Mouse (Mus musculus): ENCODE data around the gene Gm20388.
A peak's percentile ranks its signal among the peaks of the same experiment; 100 is the strongest.

The Gm20388 gene

GRCm38 (mm10) chr8:120520707-120521590 lies 610.3 kb downstream of the Gm20388 start:
- no peak for DNase-seq

DNA sequence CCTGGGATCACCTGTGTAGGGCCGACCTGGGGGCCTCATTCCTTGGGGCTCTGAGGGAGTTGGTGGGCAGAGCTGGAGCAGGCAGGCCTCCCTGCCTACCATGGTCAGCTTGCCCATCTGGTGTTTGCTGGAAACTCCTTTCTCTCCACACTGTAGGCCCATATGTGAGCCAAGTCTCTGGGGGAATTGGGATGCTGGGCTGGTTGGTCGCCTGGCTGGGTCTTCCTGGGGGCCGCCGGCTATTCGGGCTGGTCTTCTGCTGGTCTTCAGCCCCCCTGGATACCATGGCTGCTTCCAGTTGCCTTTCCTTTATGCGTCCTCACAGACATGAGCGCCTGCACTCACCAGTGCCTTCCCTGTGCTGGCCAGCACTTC lies 610.9 kb downstream of the Gm20388 start:
- no peak for DNase-seq

GRCm38 (mm10) chr8:120523641-120524040 lies 613.0 kb downstream of the Gm20388 start:
- no peak for DNase-seq

DNA sequence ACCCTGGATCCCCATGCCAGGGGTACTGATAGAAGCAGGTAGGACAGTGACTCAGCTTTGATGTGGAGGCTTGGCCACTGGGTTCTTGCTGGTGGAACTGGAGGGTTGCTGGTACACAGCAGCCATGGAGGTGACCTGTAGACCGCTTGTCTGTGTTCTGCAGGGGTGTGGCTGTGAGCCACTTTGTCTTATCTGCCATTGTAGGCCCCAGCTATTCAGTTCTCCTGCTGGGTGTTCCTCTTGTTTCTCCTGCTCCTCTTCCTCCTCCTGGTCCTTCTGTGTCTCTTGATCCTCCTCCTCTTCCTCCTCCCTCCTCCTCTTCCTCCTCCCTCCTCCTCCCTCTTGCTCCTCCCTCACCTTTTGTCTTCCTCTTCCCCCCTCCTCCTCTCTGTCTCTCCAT lies 614.5 kb downstream of the Gm20388 start:
- no peak for DNase-seq

DNA sequence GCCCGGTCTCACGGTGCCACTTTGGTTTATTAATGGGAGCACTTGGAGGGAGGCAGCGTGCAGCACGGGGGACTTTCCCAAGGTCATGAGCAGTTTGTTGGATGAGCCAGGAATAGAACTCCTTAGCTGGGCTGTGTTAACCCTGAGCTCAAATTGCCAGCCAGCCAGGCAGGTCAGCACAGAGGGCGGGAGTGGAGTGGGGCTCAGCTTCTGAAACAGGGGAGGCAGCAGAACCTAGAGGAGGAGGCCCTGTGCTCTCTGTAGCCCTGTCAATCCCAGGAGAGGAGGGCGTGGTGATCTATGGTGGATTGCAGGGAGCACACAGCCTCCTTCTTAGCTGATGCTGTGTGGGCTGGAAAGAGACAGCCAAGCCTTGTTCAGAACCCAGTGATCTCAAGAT lies 615.2 kb downstream of the Gm20388 start:
- no peak for DNase-seq

GRCm38 (mm10) chr8:120526577-120526976 lies 615.9 kb downstream of the Gm20388 start:
- no peak for DNase-seq

DNA sequence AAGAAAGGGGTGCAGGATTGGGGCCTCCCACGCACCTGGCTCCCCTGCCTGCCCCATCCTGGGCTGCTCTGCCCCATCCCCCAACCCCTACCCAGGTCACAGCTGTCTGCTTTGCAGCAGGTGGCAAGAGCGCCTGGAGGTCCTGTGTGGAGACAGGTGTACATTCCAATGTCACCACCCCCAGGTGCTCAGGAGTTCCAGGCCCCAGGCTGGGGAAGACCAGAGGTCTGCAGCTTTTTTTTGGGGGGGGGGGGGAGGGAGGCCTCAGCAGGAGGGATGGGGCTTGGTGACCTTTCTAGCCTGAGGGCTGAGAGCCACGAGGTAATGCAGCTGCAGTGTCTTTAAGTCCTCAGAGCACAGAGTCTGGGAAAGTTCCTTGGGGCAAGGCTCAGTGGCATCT lies 617.7 kb downstream of the Gm20388 start:
- no peak for DNase-seq

DNA sequence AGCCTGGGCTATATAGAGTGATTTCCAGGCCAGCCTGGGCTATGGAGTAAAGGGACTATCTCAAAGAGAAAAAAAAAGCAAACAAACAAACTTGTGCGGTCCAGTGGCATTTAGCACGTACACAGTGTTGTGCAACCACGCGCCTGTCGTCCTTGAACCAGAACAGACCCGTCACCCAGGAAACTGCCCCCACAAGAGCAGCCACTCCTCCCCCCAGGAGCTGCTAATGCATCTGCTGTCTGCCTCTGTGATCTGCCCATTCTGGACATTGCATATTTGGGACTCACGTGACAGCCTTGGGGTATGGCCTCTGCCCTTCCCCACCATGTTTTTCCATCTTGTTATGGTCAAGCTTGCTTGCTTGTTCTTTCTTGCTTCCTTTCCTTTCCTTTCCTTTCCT lies 618.6 kb downstream of the Gm20388 start:
- peak; percentile 56 for DNase-seq

DNA sequence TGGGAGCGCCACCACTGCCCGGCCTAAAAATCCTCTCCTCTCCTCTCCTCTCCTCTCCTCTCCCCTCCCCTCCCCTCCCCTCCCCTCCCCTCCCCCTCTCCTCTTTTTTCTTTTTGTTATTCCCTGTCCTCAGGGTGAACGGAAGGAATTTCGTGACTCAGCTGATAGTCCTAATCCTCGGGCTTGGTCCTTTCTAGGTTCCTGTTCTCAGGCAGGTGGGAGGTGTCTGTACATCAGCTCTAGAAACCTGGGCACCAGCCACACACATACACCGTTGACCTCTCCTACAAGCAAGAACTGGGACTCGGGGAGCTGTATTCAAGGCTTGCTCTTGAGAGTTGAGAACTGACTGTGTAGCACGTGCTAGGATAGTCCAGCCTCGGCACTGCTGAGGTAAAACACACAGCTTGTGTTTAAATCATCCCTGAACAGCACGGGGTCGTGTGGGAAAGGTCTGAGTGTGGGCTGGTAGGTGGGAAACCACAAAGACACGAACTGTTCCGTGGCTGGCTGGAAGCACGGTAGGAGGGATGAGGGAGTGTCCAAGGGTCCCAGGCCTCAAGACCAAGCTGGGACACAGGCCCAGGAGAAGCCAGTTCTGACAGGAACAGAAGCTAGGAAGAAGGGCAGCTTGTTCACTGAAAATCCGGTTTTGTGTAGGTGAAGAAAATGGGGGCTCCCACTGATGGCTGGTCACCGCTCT lies 620.5 kb downstream of the Gm20388 start:
- no peak for DNase-seq

DNA sequence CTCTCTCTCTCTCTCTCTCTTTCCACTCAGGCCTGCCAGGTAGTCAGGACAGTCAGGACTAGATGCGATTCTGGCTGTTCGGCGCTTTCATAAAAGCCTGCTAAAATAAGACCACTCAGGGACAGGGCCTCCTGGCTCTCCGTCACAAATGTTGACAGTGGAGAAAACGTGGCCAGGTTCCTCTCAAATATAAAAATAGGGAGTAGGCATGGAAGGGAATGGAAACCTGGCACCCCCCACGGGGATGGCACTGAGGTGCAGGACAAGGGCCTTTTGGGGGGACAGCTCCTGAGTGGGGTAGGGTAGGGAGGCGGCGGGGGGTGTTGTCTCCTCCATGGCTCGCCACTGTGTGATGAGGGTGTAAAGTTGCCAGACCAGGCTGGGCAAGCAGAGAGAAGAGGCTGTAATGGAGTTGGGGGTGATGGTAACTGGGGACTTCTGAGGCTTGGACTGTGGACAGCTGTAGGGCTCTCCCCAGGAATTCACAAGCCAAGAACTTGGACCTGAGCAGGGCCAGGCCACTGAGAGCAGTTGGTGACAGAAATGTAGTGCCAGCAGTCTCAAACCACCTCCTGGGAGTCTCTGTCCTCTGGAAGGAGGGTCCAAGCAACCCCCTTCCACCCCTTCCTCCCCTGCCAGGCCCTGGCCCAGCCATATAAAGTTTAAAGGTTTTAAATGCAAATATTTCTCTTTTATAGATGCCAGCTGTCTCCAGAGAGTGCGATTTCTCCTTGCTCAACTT lies 621.3 kb downstream of the Gm20388 start:
- DNase-seq = no peak

DNA sequence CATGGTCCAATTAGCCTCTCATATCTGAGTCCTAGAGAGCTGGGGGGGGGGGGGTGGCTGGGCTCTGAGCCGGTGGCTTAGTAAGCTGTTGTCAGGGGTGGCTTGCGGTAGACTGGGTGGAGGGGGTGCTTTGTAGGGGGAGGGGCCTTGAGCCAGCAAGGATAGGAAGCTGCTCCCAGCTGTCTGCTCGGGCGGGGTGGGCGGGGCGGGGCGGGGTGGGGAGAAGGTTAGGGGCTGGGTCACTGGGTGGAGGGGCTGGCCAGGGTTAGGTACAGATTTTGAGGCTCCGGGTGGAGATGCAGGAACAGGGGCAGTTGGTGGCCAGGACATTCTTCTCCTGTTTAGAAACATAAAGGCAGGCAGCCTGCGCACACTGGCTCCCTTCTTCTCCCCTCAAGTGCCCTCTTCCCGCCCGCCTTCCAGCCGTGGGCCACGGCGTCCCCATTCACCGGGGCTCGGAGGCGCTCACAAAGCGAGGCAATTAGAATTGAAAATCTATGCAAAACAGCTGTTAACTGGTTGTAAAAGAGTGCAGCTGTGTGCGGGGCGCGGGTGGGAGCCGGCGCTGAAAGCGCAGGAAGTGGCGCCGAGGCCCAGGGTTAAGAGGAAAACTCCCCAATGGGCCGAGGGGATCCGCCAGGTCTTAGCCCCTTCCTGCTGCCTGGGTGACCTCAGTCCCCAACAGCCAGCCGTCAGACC lies 622.0 kb downstream of the Gm20388 start:
- peak; percentile 75 for DNase-seq

DNA sequence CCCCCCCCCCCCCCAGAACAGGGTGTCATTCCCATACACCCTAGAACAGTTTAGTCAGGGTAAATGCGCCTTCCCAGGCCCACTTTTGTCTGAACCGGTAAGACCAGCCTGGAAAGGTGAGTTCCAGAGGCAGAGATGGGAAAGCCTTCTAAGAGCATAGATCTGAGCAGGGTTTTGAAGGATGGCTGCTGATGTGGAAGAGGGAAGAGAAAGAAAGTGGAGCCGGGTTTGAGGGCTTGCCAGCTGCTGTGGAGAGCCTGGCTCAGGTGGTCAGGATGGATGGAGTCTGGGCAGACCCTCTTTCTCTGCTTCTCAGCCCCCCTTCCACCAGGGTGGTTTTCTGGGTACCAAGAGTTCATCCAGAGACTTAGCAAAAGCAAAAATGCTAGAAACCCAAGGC lies 622.7 kb downstream of the Gm20388 start:
- no peak for DNase-seq

DNA sequence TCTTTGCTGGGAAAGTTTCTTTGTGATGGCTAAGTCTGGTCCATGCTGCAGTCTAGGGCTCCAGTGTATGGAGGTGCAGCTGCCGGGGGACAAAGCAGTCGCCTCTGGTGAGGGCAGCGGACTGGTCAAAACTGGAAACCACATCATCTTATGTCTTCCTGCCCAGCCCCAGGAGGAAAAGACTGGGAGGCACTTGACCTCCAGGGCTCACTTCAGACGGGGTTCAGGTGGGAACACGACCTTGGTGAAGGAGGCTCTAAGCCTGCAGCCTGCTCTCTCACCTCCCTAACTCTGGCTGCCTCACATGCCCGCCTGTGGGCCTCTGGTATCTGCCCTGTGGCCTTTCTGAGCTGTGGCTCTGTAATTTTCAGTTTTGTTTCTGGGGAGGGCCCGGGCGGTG lies 623.4 kb downstream of the Gm20388 start:
- DNase-seq = no peak

DNA sequence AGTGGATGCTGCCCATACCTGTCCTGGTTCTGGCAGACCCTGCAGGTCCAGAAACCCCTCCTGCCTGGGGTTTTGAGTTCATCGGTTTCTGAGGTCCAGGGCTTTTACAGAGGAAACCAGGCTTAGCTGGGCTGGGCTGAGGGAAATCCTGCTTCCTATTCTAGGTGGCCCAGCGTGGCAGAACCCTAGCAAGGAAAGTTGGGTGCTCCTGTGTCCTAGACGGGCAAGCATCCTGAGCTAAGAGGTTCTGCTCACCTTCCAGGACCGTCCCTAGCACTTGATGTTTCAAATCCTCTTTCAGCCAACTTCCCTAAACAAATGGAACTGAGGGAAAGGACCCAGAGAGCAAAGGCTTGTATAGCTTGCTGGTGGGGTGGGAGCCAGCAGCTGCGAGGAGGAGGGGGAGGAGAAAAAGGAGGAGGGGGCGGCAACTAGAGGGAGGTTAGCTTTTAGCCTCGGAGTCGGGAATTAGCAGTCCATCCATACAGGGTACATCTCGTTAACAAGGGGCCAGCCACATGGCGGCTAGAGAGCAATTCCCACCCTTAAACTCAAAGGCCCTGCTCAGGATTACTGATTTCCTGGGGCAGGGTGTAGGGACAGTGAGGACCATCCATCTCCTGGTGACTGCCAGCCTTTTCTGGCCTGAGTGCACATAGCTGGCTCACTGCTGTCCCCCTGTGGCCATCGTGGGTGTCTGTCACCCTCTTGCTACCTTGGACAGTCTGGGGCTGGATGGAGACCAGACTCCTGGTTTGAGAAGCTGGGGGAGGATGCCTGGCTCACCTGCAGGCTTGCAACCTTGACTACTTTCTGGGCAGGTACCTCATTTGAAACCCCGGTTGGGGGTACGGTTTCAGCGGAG lies 624.1 kb downstream of the Gm20388 start:
- peak; percentile 92 for DNase-seq

DNA sequence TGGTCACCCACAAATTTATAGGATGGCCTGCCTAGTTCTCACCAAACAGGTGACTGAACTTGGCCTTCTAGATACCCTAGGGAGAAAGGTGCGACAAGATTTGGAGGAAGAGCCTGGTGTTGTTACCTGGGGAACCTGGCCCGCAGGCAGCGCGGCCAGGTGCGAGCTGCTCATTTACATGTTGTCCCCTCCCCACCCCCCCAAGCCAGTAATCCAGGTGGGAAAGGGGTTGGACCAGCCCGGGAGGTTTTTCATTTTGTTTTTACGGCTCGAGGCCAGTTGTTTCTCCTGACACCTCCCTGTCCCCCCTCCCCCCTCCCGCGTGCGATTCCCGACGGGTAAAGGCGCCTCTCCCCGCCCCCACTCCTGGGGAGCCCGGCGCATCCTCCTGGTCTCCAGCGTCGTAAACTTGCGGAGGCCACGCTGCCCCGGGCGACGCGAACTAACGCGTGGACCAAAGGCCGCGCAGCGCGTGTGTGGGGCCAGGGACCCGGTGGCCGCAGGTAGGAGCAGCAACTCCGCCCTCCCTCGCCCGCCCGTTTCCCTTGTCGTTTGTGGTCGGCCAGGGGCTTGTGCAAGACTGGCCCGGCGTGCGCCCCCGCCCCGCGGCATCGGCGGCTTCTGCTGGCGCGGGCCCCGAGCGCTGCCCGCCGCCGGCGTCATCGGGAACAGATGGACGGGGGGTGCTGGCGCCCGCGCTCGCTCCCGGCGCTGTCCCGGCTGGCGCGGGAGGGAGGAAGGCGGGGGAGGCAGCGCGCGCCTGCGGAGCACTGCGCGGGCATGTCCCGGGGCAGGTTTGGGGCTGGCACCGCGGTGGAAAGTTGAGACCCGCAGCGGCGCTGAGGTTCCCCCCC lies 625.0 kb downstream of the Gm20388 start:
- peak; percentile 65 for DNase-seq

- DNase-seq = peak; percentile 72
Observed at GRCm38 (mm10) chr8:120536306-120537206, 625.9 kb downstream of the Gm20388 start.

- peak; percentile 96 for DNase-seq
Observed at GRCm38 (mm10) chr8:120537207-120537817, 626.7 kb downstream of the Gm20388 start.

DNA sequence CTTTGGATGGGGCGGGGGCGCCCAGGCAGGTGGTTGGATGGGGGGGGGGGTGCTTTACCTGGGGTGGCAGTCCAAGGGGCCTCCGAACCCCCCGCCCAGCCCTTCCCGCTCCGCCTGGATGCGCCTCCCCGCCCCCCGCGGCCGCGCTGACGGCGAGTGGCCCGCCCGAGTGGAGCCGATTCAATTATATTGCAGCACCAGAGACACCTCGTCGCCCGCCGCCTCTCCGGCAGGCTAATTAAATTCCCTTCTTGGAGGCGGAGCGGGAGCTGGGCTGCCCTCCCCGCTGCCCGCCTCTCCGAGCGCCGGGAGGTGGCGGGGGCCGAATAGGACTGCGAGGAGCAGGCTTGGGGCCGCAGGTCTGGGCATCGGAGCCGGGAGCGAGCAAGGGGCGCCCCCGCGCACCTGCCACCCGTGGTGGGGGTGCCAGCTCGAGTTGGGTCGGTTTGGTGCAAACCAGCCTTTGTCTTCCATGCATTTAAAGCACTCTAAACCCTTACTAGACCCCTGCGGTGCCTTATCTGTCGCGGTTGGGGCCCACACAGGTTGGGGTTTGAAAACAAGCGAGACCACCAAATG lies 627.3 kb downstream of the Gm20388 start:
- peak; percentile 69 for DNase-seq

Measured in liver (tissue).